Mouse (Mus musculus): Measurements from ENCODE around the gene Slc18b1.
A peak's percentile ranks its signal among the peaks of the same experiment; 100 is the strongest.
"Not testable (repeated sequence)": the region's sequence is repeated elsewhere in the genome, so short reads cannot be mapped to it uniquely, and the experiment has no call there.

Gene Slc18b1

GRCm38 (mm10) chr10:23796551-23797503 is at the start of gene Slc18b1:
Slc18b1 (plus strand) TSS chr10:23796986.
- no peak for DNase-seq (ENCODE audit: low read depth, low spot score)

GRCm38 (mm10) chr10:23754166-23754565 is 42.6 kb upstream of the Slc18b1 start:
- no peak for DNase-seq (ENCODE audit: low read depth, low spot score)

GRCm38 (mm10) chr10:23777288-23777945 is 19.4 kb upstream of the Slc18b1 start:
- no peak for DNase-seq (ENCODE audit: low read depth, low spot score)

GRCm38 (mm10) chr10:23780539-23781275 is 16.1 kb upstream of the Slc18b1 start:
- DNase-seq (ENCODE audit: low read depth, low spot score) = no peak

DNA sequence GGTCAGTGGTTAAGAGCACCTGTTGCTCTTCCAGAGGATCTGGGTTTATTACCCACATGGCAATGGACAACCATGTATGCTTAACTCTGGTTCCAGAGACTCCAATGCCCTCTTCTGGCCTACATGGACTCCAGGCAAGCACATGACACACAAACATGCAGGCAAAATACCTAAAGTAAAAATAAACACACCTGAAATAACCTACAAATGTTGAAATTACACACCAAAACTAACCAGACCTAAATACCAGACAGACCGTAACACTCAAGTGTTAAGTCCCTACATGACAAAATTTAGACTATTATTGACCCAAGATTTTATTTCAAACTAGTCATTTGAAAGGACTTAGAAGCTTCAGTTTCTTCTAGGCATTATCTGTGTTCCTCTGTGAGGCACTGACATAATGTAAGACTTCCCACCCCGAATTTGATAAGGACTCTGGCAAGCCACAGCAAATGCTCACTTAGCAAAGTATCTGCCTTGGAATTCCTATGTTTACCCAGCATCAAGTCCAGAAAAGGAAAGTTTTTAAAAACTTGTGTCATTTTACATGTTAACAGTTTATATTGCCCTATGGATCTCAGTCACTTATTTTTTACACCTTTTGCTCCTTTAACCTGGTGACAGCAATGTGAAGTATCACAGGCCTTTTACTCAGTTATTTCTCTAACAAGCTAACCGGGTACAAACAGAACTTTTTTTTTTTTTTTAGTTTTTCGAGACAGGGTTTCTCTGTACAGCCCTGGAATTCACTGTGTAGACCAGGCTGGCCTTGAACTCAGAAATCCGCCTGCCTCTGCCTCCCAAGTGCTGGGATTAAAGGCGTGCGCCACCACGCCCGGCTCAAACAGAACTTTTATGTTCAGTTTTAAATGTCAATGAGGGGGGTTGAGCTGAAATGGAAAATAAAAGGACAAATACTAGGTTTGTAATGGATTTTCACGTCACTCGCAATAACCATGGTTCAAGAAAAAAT is 14.7 kb upstream of the Slc18b1 start:
- no peak for DNase-seq (ENCODE audit: low read depth, low spot score)

DNA sequence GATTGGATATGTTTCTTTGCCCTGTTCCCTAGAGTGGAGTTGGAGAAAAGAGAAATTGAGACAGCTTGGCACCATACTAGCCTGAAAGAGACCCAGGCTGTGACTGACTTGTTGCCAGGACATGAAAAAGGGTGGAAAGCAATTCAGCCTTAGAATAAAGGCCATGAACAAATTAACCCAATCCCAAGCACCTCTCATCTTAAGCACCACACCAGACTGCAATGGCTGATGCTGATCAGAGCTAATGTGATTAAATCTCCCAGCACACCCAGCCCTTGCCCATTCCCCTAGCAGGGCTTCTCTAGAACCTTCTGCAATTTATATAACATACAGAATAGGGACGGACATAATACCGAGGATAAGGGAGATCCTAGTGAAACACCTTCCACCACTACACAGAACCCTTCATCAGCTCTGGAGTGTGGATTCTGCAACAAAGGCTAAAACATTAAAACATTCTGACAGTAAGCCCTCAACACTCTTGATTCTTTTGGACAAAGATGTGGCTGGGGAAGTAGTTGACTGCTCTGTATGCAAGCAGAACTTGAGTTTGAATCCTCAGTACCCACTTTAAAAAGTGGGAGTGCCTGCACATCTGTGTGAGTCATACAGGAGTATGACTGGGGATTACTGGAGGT is 13.8 kb upstream of the Slc18b1 start:
- no peak for DNase-seq (ENCODE audit: low read depth, low spot score)

- no peak for DNase-seq (ENCODE audit: low read depth, low spot score)
Measured at GRCm38 (mm10) chr10:23783493-23783884, 13.3 kb upstream of the Slc18b1 start.

GRCm38 (mm10) chr10:23784121-23784520 is 12.7 kb upstream of the Slc18b1 start:
- no peak for DNase-seq (ENCODE audit: low read depth, low spot score)

DNA sequence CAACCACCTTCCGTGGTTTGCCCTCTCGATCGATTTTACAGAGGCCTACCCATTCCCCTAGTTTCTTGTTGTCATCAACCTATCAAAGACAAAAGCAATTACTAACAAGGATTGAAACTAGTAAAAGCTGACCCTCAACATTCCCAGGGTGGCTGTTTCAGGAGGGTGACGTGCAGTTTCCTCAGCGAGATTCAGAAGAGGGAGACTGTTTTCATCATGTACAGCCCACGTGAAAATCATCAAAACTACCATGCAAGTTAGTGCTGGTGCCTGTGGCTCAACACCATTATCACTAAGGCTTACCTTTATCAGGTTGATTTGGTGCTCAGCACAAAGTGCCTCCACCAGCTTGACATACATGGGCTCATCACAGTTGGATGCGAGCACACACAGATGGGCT is 11.2 kb upstream of the Slc18b1 start:
- DNase-seq (ENCODE audit: low read depth, low spot score) = not testable (repeated sequence)

- peak; percentile 43 for DNase-seq (ENCODE audit: low read depth, low spot score)
Measured at GRCm38 (mm10) chr10:23786040-23786439, 10.7 kb upstream of the Slc18b1 start.

DNA sequence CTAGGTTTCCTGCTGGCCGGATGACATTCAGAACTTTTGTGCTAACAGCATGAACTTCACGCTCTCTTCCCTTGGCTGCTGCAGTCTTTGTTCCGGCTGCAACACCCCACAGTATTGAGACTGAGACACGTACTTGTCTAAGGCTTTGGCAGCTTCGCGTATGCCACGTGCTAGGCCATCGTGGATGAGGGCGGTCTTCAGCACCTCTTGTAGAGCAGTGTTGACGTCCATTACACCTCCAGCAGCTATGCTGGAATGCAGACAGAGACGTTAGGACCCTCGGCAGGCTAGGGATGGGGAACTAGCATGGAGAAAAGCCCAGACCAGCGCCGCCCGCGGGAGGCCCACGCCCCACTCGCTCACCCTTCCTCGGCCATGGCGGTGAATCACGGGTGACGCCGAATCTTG is 10.2 kb upstream of the Slc18b1 start:
- DNase-seq (ENCODE audit: low read depth, low spot score) = peak; percentile 26

GRCm38 (mm10) chr10:23787062-23787821 is 9.5 kb upstream of the Slc18b1 start, which contains the start of gene Rps12:
Rps12 (minus strand) TSS chr10:23787275.
- peak; percentile 99 for DNase-seq (ENCODE audit: low read depth, low spot score)

DNA sequence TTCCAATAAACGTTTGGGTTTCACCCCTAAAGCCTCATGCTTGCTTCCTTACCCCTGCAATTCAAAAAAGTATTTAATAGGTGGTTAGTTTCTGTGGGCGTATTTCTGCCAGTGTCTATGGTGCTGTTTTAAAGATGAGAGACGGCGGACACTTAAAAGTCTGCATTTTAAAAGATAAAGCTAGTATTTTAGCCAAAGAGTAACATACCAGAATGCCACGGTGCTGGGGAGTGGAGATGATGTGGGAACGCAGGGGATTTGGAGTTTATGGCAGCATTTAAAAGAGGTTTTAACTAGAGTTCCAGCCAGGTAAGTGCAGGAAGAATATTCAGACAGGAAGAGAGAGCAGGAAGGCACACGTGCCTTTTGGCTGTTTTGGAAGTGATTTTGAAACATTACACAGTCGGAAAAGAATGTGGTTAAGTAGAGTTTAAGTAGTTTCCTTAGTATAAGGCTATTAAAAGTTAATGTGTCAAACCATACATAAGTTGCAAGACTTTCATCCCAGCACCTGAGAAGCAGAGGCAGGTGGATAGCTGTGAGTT is 8.7 kb upstream of the Slc18b1 start:
- DNase-seq (ENCODE audit: low read depth, low spot score) = peak; percentile 19

DNA sequence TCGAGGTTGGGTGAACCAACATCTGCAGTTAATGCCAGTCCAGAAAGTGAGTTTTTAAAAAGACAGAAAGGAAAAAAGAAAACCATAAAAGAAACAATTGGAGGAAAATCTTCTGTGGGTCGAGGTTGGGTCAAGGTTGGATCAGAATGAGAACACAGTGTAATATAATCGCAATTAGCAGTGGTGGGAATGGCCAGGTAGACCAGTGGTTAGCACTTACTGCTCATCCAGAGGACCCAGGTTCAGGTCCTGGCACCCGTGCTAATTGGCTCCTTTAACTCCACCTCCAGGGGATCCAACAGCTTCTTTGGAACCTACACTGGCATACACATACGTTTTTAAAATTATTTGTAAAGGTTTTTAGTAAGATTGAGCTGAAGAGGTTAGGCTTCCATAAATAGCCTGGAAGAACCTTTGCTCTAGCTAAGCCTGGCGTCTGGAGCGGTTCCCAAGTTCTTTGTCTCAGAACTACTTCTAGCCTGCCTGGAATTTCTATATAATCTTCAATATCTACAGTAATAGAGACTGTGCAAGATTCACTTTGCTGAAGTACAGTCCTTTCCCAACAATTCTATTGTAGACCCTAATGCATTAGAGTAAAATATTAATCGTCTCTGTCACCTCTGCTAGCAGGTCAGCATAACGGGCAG is 790 bp upstream of the Slc18b1 start:
- DNase-seq (ENCODE audit: low read depth, low spot score) = no peak

GRCm38 (mm10) chr10:23797606-23798005 is 820 bp downstream of the Slc18b1 start:
- DNase-seq (ENCODE audit: low read depth, low spot score) = no peak

DNA sequence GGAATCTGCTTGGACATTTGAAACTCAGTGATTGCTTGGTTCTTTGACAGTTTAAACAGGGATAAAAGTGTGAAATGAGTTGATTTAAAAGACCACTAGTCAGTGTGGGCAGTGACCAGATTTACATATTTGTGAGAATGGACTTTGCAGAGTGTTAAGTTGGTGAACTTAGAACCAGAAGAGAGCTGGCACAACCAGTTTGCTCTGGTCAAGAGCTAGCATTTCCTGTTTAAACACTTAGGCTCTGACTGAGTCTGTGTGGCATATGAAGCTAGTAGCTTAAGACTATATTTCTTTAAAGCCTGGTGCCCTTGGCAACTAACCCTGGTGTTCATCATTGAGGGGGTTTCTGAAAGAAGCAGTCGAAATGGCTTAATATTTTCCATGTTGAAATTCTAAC is 1.4 kb downstream of the Slc18b1 start:
- DNase-seq (ENCODE audit: low read depth, low spot score) = no peak

GRCm38 (mm10) chr10:23799933-23800332 is 3.1 kb downstream of the Slc18b1 start:
- no peak for DNase-seq (ENCODE audit: low read depth, low spot score)

GRCm38 (mm10) chr10:23802911-23803310 is 6.1 kb downstream of the Slc18b1 start:
- DNase-seq (ENCODE audit: low read depth, low spot score) = no peak

DNA sequence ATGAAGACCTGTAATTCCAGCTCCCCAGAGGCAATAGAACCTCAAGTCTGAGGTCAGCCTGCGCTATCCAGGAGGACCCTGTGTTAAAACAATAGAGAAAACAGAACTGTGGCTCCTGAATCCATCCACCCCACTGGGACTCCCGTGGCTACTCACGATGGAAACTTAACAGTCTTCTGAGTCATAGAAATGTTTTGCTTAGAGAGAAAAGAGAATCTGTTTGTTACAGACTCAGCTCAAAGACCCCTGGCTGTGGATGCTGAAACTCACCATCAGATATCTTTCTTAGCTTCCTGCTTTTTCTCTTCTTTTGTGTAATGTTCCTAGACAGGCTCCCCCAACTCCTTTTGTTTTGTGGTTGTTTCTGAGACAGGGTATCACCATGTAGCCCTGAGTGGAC is 7.9 kb downstream of the Slc18b1 start:
- no peak for DNase-seq (ENCODE audit: low read depth, low spot score)
